Mouse (Mus musculus): ENCODE data around the gene Cipc. TPM values are rescaled to one million over a fixed set of nuclear protein-coding genes. Genes with fewer than 3 reads are reported as not detected.

Gene Cipc
- polyA plus RNA-seq, 1 experiment from 2014 or later, result 46.1 TPM

GRCm38 (mm10) chr12:86914756-86915155 is 32.1 kb upstream of the Cipc start:
- H3K27ac ChIP-seq (replicated peaks), result peak overlapping the region; percentile 26
- ATAC-seq (ENCODE audit: low FRiP score, low read depth), result no peak
- H3K27me3 ChIP-seq, result no peaks in the 10 kb centered on the region
- H3K36me3 ChIP-seq, result no peaks in the 10 kb centered on the region
- no peaks in the 10 kb centered on the region for H3K9me3 ChIP-seq
- H3K4me2 ChIP-seq, result no peak overlapping the region
- peaks cover 68% of the 10 kb centered on the region for H3K4me1 ChIP-seq (replicated peaks)
- 67% methylated on average over 6 of the region's 6 CpGs for WGBS
- no peak overlapping the region for H3K9ac ChIP-seq
- H3K4me3 ChIP-seq, result no peak overlapping the region

GRCm38 (mm10) chr12:86915617-86916016 is 31.2 kb upstream of the Cipc start:
- Histone ChIP-seq H3K9ac (no peak overlapping the region), H3K4me2 (no peak overlapping the region), H3K4me1 (replicated peaks) (peaks cover 73% of the 10 kb centered on the region), H3K9me3 (no peaks in the 10 kb centered on the region), H3K36me3 (no peaks in the 10 kb centered on the region), H3K27me3 (no peaks in the 10 kb centered on the region), H3K27ac (replicated peaks) (peak overlapping the region; percentile 43; the same call in 1 of the 2 replicates), H3K4me3 (no peak overlapping the region)
- WGBS, result 74% methylated on average over 7 of the region's 7 CpGs
- no peak for ATAC-seq (ENCODE audit: low FRiP score, low read depth)

GRCm38 (mm10) chr12:86916796-86917573 is 29.9 kb upstream of the Cipc start:
- no peak for ATAC-seq (ENCODE audit: low FRiP score, low read depth)
- no peaks in the 10 kb centered on the region for H3K36me3 ChIP-seq
- H3K4me2 ChIP-seq, result no peak overlapping the region
- no peaks in the 10 kb centered on the region for H3K9me3 ChIP-seq
- no peak overlapping the region for H3K9ac ChIP-seq
- H3K27me3 ChIP-seq, result no peaks in the 10 kb centered on the region
- no peak overlapping the region for H3K4me3 ChIP-seq
- H3K4me1 ChIP-seq (replicated peaks), result peaks cover 62% of the 10 kb centered on the region
- WGBS, result 84% methylated on average over 7 of the region's 7 CpGs
- H3K27ac ChIP-seq (replicated peaks), result peak overlapping the region; percentile 88

GRCm38 (mm10) chr12:86918361-86918967 is 28.4 kb upstream of the Cipc start:
- 10% methylated on average over 11 of the region's 11 CpGs for WGBS
- Histone ChIP-seq H3K27me3 (no peaks in the 10 kb centered on the region), H3K27ac (replicated peaks) (peak overlapping the region; percentile 88), H3K4me1 (replicated peaks) (peaks cover 59% of the 10 kb centered on the region), H3K9ac (0 out of 2 replicates have a peak overlapping the region, but pooled peaks have one; percentile 22), H3K36me3 (no peaks in the 10 kb centered on the region), H3K4me2 (no peak overlapping the region), H3K9me3 (no peaks in the 10 kb centered on the region), H3K4me3 (no peak overlapping the region)
- ATAC-seq (ENCODE audit: low FRiP score, low read depth), result peak; percentile 44

- no peaks in the 10 kb centered on the region for H3K9me3 ChIP-seq
- WGBS, result 53% methylated on average over 17 of the region's 17 CpGs
- peaks cover 61% of the 10 kb centered on the region for H3K4me1 ChIP-seq (replicated peaks)
- peak overlapping the region; percentile 22; the same call in 1 of the 2 replicates for H3K9ac ChIP-seq
- H3K27me3 ChIP-seq, result no peaks in the 10 kb centered on the region
- H3K36me3 ChIP-seq, result no peaks in the 10 kb centered on the region
- no peak overlapping the region for H3K4me3 ChIP-seq
- H3K27ac ChIP-seq (replicated peaks), result peak overlapping the region; percentile 88
- H3K4me2 ChIP-seq, result peak overlapping the region; percentile 1; the same call in 1 of the 2 replicates
- ATAC-seq (ENCODE audit: low FRiP score, low read depth), result peak; percentile 68
Measured at GRCm38 (mm10) chr12:86918983-86919722, 27.7 kb upstream of the Cipc start.

GRCm38 (mm10) chr12:86923837-86924236 is 23.0 kb upstream of the Cipc start:
- no peaks in the 10 kb centered on the region for H3K27me3 ChIP-seq
- peak overlapping the region; percentile 56 for H3K27ac ChIP-seq (replicated peaks)
- no peak overlapping the region for H3K4me3 ChIP-seq
- ATAC-seq (ENCODE audit: low FRiP score, low read depth), result peak; percentile 63
- H3K9ac ChIP-seq, result no peak overlapping the region
- WGBS, result 4% methylated on average over 5 of the region's 5 CpGs
- H3K9me3 ChIP-seq, result 0 out of 2 replicates have a peak, but pooled peaks cover 5% of the 10 kb centered on the region
- H3K4me2 ChIP-seq, result no peak overlapping the region
- H3K4me1 ChIP-seq (replicated peaks), result peaks cover 33% of the 10 kb centered on the region
- H3K36me3 ChIP-seq, result no peaks in the 10 kb centered on the region

- H3K36me3 ChIP-seq, result no peaks in the 10 kb centered on the region
- H3K4me3 ChIP-seq, result no peak overlapping the region
- H3K9ac ChIP-seq, result no peak overlapping the region
- WGBS, result 75% methylated on average over 6 of the region's 6 CpGs
- no peak for ATAC-seq (ENCODE audit: low FRiP score, low read depth)
- no peak overlapping the region for H3K4me2 ChIP-seq
- no peaks in the 10 kb centered on the region for H3K27me3 ChIP-seq
- H3K27ac ChIP-seq (replicated peaks), result no peak overlapping the region
- H3K4me1 ChIP-seq (replicated peaks), result peaks cover 5% of the 10 kb centered on the region; the same call in 1 of the 2 replicates
- H3K9me3 ChIP-seq, result 0 out of 2 replicates have a peak, but pooled peaks cover 5% of the 10 kb centered on the region
Measured at GRCm38 (mm10) chr12:86930934-86931729, 15.7 kb upstream of the Cipc start.

GRCm38 (mm10) chr12:86931919-86932574 is 14.8 kb upstream of the Cipc start:
- no peak overlapping the region for H3K27ac ChIP-seq (replicated peaks)
- no peaks in the 10 kb centered on the region for H3K27me3 ChIP-seq
- H3K4me3 ChIP-seq, result no peak overlapping the region
- 0 out of 2 replicates have a peak, but pooled peaks cover 5% of the 10 kb centered on the region for H3K9me3 ChIP-seq
- no peaks in the 10 kb centered on the region for H3K36me3 ChIP-seq
- peaks cover 5% of the 10 kb centered on the region; the same call in 1 of the 2 replicates for H3K4me1 ChIP-seq (replicated peaks)
- WGBS, result 11% methylated on average over 7 of the region's 7 CpGs
- no peak overlapping the region for H3K4me2 ChIP-seq
- ATAC-seq (ENCODE audit: low FRiP score, low read depth), result no peak
- H3K9ac ChIP-seq, result no peak overlapping the region

GRCm38 (mm10) chr12:86932575-86932952 is 14.3 kb upstream of the Cipc start:
- H3K9me3 ChIP-seq, result 0 out of 2 replicates have a peak, but pooled peaks cover 5% of the 10 kb centered on the region
- H3K4me3 ChIP-seq, result no peak overlapping the region
- H3K27ac ChIP-seq (replicated peaks), result no peak overlapping the region
- 20% methylated on average over 6 of the region's 6 CpGs for WGBS
- peaks cover 5% of the 10 kb centered on the region; the same call in 1 of the 2 replicates for H3K4me1 ChIP-seq (replicated peaks)
- no peak overlapping the region for H3K9ac ChIP-seq
- no peak for ATAC-seq (ENCODE audit: low FRiP score, low read depth)
- H3K4me2 ChIP-seq, result no peak overlapping the region
- no peaks in the 10 kb centered on the region for H3K27me3 ChIP-seq
- no peaks in the 10 kb centered on the region for H3K36me3 ChIP-seq

- Histone ChIP-seq H3K4me1 (replicated peaks) (peaks cover 5% of the 10 kb centered on the region; the same call in 1 of the 2 replicates), H3K27ac (replicated peaks) (no peak overlapping the region), H3K9me3 (no peaks in the 10 kb centered on the region), H3K4me2 (no peak overlapping the region), H3K27me3 (no peaks in the 10 kb centered on the region), H3K36me3 (no peaks in the 10 kb centered on the region), H3K4me3 (no peak overlapping the region), H3K9ac (no peak overlapping the region)
- ATAC-seq (ENCODE audit: low FRiP score, low read depth), result no peak
- WGBS, result 95% methylated on average over 1 of the region's 1 CpGs
Measured at GRCm38 (mm10) chr12:86934748-86935147, 12.1 kb upstream of the Cipc start.
